Mouse (Mus musculus) limb, embryonic 15.5 days (tissue): Measurements from ENCODE around the gene Myo7a. TPM values are rescaled to one million over a fixed set of nuclear protein-coding genes. Genes with fewer than 3 reads are reported as not detected.

Experiments used
- polyA plus RNA-seq: library from polyadenylated mRNA; unstranded; fragments of >200 nt; fragmentation: Nextera tagmentation; extraction: Ambion mirVana; gene quantifications from 2 replicates; pipeline ENCODE4 v1.2.1, GENCODE M21; 2015

The Myo7a gene
- polyA plus RNA-seq, 1 experiment from 2014 or later = 8.0 TPM

Other genes starting within 250 kb of the Myo7a start
- gene Gdpd4, start 199.6 kb downstream of the Myo7a start, polyA plus RNA-seq = not detected in 2 replicates
- gene Omp, start 26.0 kb upstream of the Myo7a start, polyA plus RNA-seq = 0.18 and 0.45 TPM in 2 replicates
- gene Capn5, start 58.8 kb upstream of the Myo7a start, polyA plus RNA-seq = 10.1 and 11.5 TPM in 2 replicates
- 0.16 TPM in 1 of 2 replicates, not detected in the other for gene B3gnt6, start 80.0 kb upstream of the Myo7a start, polyA plus RNA-seq
- gene Acer3, start 201.7 kb upstream of the Myo7a start, polyA plus RNA-seq = 47.2 and 48.3 TPM in 2 replicates
- 20.7 and 21.6 TPM in 2 replicates for gene Tsku, start 241.8 kb upstream of the Myo7a start, polyA plus RNA-seq